Mouse (Mus musculus): ENCODE measurements at regions not wholly inside any gene's neighbourhood (a gene's known extent, or its start where the extent isn't known, plus 50 kb on each side); places are given as distances from the start of the nearest gene placed in this dataset.
"Not testable (repeated sequence)": the region's sequence is repeated elsewhere in the genome, so short reads cannot be mapped to it uniquely, and the experiment has no call there.

DNA sequence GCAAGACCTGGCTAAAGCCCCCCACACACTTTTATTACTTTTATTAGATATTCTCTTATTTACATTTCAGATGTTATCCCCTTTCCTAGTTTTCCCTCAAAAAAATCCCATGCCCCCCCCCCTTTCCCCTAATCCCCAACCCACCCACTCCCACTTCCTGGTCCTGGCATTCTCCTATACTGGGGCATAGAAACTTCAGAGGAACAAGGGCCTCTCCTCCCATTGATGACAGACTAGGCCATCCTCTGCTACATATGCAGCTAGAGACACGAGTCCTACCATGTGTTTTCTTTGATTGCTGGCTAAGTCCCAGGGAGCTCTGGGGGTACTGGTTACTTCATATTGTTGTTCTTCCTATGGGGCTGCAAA lies 116.8 kb downstream of the Rfpl4b start:
- DNase-seq (ENCODE audit: low spot score in 2 of 2): not testable (repeated sequence)

DNA sequence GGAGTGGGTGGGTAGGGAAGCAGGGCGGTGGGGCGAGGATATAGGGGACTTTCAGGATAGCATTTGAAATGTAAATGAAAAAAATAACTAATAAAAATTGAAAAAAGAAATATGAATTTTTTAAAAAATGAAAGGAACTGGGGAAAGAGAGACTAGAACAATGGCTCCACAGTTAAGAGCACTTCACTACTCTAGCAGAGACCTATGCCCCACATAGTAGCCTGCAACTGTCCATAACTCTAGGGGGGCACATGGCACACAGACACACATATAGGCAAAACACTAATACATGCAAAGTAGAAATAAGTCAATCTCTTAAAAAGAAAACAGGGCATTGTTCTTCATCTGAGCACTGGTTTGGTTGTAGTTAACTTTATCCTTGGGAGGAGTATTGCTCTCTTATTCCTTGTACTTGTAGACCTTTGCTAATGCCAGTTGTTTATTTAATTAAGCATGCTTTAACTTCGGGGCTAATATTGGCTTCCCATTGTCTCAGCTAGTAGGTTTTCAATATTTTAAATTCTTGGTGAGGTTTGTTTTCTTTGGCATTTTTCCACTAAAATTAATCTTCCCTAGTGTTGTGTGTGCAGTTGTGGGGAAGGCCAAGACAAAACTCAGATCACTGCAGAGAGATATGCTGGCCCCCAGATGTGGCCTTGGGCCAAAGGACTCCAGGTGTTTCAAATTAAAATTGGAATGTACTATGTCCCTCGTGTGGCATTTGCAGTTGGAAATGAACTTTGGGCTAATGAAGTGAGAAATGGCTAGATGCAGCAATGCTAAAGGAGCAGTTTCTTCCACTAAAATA lies 117.4 kb downstream of the Rfpl4b start:
- no peak for DNase-seq (ENCODE audit: low spot score in 2 of 2)

DNA sequence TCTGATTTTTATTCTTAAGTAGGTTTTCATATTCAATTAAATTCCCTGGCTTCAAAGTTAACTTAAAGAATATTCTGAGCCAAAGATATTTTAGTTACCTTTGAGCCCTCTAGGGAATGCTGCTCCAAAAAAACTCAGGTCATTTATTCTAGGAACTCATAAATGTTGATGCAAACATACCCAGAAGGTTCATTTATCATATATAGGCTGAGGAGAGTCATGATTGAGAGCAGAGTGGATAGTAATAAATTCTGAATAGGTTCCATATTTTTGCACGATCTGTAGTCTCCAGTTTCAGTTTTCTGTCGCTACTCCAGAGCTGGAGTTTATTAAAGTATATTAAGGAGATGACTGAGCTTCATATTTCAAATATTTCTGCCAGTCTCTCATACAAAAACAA lies 144.1 kb downstream of the Rfpl4b start:
- no peak for DNase-seq (ENCODE audit: low spot score in 2 of 2)

DNA sequence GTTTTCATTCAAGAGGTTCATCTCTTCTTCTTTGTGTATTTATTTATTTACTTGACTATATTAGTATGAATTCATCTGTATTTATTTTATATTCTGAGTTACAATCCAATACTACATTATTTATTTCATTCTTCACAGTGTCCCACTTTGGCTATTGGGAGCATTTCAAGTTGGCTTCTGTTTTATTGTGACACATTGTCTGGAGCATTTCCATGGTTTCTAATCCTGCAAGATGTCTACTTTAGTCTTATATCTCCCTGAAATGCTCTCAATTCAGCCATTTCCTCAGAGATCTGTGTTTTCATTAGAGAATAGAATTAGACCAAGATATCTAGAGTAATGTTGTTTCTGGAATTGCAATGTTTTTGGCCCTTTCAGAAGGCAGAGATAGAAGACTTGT lies 153.0 kb downstream of the Rfpl4b start:
- no peak for DNase-seq (ENCODE audit: low spot score in 2 of 2)

DNA sequence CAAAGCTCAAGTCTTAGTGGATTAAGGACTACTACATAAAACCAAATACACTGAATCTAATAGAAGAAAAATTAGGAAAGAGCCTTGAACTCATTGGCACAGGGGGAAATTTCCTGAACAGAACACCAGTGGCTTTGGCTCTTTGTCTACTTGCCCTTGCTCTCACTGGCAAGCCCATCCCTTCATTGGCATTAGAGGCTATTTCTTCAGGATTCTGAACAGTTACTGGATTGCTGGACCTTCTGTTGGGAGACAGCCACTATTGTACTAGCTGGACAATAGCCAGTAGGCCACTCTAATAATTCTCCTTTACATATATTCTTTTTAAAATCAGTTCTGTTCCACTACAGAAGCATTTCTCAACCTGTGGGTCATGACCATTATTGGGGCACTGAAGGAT lies 153.7 kb downstream of the Rfpl4b start:
- no peak for DNase-seq (ENCODE audit: low spot score in 2 of 2)

DNA sequence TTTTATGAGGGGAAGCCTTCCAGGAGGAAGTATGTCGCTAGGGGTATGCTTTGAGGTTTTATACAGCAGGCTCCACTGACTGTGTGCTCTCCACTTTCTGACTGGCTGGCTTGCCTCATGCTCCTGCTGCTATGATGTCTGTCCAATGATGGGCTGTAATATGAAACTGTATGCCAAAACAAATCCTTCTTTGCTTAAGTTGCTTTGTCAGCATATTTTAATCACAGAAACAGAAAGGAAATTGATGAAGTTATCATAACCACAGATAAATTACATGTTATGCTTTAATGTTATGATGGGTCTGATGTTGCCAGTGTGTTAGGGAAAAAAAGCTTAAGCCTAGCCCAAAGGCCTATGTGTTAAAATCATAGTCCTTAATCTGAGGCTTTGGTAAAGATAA lies 185.9 kb downstream of the Rfpl4b start:
- no peak for DNase-seq (ENCODE audit: low spot score in 2 of 2)

DNA sequence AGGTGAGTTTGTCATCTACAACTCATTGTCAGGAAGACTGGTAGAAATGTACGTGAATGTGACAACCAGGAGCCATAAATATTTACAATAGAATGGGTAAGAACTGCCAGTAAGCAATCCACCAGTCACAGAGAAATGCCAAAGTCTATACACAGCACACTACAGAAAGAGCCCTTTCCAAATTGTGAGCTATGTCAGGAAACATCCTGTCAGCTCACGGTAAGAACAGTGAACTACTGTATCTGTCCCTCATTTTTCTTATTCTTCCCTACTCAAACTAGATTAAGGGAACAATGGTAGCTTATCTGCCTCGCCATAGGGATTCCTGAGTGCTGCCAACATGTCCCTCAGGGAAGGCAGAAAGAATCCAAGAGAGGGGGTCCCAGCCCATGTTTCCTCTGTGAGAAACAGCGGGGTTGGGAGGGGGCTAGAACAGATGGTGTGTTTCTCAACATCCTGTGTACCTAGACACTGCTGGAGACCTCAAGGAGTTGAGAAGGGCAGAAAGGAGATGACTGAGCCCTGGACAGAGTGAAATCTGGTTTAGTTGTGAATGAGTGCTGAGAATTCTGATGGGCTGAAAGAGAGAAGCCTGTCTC lies 191.6 kb downstream of the Rfpl4b start:
- no peak for DNase-seq (ENCODE audit: low spot score in 2 of 2)

DNA sequence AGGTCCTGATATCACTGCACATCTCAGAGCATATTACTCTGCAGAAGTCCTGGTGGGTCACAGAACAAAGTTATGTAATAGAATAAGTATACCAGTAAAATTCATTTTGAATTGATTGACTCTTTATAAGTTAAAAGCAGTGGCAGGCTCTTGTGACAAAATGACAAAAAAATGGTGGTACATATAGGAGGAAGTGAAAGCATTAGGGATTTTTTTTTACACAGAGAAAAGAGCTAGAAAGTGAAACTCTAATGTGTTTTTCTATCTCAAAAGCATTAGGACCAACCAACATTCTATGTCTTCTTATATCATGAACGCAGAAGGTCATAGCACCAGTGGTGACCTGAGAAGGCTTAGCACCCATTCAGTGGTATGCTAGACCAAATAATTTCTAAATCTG lies 198.2 kb downstream of the Rfpl4b start:
- no peak for DNase-seq (ENCODE audit: low spot score in 2 of 2)

DNA sequence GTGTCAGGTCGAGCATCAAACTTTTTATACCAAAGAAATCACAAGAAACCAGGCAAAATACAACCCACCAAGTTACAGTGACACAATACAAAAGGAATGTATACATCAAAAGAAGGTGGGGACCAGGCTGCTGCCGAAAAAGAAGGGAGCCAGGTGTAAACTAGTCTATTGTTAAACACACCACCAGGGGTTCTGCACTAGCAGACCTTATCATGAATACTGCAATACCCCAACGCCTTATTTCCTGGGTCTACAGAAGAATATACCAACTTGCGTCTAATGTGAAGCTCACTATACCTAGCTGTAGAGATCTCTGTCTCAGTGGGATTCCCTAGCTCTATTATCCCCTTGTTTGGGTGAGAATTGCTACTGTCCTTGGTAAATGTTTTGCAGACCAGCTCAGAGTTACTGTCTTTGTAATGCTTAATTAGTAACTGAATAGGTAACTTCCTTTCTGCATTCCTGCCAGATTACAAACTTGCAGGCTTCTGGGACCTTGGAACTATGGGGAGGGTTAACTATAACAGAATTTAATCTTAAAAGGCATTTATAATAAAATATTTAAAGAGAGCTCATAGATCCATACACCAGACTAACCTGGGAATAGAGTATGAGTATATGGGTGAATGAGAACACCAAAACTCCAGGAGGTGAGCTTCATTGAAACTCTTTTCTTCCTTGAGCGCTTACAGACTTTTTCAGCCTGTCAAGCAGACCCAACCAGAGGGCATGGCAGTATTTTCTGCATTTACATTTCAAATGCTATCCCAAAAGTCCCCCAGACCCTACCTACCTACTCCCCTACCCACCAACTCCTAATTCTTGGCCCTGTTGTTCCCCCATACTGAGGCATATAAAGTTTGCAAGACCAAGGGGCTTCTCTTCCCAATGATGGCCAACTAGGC lies 211.7 kb downstream of the Rfpl4b start:
- no peak for DNase-seq (ENCODE audit: low spot score in 2 of 2)

DNA sequence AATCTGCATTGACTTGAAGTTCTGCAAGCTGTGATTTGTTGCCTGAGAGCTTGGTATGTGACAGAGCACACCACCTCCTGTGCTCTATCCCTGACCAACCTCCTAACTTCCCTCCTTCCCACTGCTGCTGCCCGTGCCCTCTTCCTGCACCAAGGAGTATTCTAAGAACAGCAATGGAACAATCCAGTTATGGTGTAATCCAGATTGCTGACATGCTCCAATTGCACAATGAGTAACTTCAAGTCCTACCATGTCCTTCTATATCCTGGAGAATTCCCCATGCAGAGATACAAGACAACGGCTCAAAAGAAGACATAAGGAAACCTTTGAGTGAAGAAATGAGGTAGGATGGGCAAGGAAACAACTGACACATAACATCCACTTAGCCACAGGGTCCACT lies 235.5 kb downstream of the Rfpl4b start:
- DNase-seq (ENCODE audit: low spot score in 2 of 2): no peak

DNA sequence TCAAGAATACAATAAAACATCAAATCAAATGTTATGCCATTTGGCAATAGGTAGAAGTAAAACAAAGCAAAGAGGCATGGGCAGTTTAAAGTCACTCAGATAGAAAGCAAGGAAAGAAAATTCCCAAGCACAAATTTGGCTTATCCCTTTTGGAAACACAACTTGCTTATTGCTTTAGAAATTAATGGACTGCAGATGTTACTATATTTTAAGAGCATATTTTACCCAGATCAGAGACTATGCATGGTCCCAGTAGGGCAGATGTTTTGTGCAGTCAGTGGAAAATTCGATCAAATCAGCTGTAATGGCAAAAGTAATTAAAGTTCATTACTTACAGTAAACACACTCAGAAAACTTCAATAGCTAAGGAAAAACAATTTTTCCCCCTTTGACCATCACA lies 245.9 kb downstream of the Rfpl4b start:
- no peak for DNase-seq (ENCODE audit: low spot score in 2 of 2)

DNA sequence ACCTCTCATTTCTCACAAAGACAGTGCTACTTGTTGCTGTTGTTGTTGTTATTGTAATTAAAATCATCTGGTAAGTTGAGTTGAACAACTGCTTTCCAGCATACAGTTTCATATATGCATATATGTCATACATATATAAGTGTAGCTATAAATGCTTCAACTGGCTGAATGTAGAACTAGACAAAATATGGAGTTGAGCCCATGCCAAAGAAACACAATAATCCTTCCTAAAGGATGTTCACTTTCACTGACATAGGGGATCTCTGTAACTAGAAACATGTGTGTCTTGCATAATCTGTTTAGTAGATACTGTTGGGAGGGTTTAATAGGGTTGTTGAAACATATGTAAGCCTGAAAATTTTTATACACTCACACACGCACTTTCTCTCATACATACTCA lies 247.9 kb downstream of the Rfpl4b start:
- DNase-seq (ENCODE audit: low spot score in 2 of 2): no peak

DNA sequence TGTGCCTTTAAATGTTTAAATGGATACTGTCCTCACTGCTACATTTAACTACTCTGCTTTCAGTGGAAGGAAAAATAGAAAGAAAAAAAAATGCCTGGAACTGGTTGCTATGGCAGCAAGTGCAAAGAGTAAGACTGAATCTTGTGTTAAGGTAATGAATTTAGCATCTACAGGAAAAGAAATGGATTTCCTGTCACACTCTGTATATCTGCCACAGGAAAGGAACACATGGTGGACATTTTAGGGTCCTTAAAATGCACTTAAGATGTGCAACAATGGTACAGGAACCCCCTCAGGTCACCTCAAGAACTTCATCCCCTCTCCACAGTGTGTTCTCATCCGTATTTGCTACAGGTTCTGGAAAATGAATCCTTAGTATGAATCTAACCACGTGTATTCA lies 248.4 kb downstream of the Rfpl4b start:
- DNase-seq (ENCODE audit: low spot score in 2 of 2): no peak

DNA sequence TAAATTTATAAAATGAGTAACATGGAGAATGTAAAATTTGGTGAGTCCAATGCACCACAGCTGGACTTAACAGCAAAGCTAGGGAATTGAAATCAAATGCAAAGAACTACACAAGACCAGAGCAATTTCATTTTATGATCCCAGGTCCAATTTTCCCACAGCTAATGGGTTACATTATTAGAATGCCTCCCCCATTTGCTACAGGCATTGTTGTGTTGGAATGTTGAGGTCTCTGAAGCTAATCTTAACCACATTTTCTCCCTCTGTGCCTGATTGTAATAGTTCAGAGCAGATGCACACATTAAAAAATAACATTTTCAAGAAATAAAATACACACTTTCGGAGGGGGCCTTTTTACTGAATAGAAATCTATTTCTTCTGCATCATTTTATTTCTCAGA lies 254.3 kb downstream of the Rfpl4b start:
- no peak for DNase-seq (ENCODE audit: low spot score in 2 of 2)

DNA sequence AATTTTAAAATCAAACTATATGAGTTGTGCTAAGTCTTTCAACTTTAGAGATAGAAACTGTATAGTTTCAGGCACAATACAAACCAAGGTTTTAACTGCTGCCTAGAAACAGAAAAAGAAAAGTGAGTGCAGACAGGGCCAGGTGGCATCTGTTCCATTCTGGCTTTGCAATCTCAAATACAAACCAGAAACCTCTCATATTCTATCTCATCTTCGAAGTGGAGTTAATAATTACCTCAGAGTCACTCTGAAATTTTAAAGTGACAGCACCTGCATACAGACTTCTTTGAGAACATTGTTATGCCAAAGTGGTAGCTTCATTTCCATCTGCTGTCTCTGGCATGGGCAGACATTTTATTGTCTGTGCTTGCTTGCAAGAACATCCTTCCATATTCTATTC lies 255.2 kb downstream of the Rfpl4b start:
- no peak for DNase-seq (ENCODE audit: low spot score in 2 of 2)

DNA sequence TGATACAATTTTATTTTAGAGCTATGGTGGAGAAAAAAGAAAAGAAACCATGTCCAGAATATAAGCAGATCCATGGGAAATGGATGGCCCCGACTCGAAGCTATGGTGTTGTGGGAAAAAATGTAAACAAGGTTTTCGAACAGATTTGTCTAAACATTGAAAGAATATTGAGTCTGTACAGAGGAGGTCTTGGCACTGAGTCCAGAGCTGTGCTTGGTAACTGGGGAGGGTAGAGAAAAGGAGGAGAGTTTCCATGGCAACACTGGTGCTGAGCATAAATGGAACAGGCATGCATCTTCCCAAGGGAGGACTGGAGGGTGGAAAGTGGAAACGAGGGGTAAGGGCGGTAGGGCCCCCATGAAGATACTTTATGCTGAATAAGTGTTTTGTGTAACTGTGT lies 266.5 kb downstream of the Rfpl4b start:
- peak; percentile 55 to 58 for DNase-seq (ENCODE audit: low spot score in 2 of 2)

DNA sequence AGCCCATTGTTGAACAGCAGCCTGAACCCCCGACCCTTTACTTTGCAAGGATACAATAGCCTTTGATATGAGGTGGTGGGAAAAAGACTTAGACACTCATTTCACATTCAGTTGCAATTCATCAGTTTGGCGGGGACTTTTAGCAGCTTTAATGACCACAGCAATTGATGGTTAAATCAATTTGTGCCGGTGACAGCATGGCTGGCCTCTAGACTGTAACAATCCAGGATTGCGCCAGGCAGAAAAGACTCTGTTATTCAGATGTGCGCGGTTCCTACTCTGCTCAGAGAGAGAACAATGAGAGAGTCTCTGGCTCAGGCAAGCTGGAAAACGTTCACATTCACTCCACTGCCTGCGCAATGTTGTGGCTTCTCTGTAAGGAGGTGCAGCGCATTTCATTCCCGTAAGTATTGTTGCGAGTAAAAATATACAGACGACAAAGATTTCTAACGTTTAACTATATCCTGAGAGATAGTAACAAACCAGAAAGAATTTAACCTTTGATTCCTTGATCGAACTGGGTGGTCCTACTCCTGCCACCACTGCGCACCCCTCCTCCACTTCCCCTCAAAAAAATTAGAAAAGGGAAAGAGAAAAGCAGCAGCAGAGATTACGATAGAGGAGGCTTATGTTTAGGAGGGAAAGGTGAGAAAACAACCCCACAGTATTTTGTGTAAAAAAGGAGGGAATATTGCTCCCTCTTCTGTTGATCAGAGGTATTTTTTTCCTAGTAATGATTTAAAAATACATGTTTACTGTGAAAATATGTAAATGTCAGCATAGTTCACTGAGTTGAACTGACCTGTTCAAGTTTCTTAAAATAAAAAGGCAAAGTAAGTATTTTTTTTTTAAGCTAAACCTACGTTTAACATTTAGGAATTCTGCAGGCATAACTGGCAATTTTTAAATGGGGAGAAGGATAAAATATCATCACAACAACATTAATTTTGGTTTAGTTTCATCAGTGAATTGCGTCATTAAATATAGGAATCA lies 267.6 kb downstream of the Rfpl4b start:
- DNase-seq (ENCODE audit: low spot score in 2 of 2): peak; percentile 30 to 38

DNA sequence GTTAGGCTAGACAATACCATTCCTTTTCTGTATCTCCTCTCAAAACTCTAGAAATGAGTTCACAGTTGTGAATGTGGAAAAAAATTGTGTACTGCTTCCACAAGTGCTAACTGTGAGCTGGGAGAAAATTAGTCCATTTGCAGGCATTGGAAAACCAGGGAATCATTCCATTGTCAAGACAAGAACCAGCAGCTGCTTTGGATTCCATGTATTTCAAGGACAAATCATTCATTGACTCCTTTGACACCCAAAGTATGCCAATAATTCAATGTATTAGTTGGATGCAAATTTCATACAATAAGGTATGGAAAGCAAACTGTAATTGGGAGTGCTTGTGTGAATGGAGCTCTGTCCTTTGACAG lies 268.3 kb downstream of the Rfpl4b start:
- DNase-seq (ENCODE audit: low spot score in 2 of 2): no peak

DNA sequence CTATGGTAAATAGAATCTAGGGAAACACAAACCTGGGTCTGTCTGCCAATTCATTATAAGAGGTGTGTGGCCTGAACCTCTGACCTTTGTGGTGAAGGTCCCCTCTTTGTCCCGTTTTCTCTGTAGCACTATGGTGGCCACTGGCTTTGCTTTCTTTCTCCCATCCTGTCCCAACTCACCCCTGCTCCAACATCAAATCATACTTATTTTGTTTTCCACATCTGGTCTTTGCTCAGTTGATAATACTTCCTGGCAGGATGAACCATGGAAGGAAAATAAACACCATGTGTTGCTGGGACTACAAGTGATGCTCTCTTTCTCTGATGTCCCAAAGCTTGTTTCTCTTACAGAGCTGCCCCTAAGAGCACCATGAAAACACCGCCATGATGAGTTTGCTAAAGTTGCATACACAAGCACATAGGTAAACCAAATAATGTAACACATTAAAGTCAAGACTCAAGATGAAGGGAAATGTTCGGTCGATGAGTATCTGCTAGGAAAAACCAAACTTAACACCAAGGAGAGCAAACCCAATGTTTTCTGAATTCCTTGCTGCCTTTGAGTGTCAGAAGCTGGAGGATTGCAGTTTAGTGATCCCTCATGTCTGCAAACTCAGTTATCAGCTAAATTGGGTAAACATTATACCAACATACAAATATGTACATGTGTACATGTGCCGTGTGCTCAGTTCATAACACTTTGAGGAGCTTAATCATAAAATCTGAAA lies 269.1 kb downstream of the Rfpl4b start:
- DNase-seq (ENCODE audit: low spot score in 2 of 2): no peak

DNA sequence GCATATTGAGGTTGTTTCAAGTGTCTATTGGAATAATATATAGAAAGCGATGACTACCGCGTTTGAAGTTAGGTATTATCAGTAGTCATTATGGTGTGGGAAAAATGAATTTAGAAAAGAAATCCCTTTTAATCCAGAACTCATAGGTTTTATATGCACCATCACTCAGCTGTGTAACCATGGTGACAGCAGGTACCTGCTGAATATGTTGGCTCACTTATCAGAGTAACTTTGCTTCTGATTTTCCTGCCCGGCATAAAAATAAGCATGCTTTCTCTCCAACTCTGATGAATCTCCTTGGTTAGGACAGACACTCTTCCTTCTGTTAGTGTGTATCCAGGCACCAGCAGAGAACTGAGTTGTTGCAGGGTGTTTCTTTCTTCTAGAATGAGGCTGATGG lies 281.5 kb downstream of the Rfpl4b start:
- DNase-seq (ENCODE audit: low spot score in 2 of 2): no peak

DNA sequence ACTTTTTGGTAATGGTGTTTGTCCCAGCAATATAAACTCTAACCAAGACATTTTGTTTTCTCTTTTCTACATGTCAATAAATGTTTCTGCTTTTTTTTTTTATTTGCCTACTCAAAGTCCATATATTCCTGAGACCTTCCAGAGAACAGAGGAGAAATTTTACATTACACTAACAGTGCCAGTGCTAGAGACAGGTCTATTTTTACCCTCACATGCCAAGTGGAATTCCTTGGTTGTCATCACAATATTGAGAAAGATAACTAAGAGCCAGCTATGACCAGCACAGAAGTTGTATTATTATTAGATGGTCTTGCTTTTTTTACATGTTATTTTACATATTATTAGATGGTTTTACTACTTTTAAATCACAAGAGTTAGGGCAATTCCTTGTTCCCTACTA lies 282.8 kb downstream of the Rfpl4b start:
- DNase-seq (ENCODE audit: low spot score in 2 of 2): no peak

Measured in layer of hippocampus, adult 8-10 months (tissue).